Mouse (Mus musculus) kidney, adult 9 months (tissue): Measurements from ENCODE around the gene Nacc1.

Experiments used
- DNase-seq: peaks from one replicate; pipeline ENCODE4 v3.0.0; 2022

The Nacc1 gene

GRCm38 (mm10) chr8:84687705-84688100 is at the start of gene Nacc1:
Nacc1 (minus strand) TSS chr8:84687862.
- peak; percentile 87 for DNase-seq

- no peak for DNase-seq
Measured at GRCm38 (mm10) chr8:84736521-84736920, 48.9 kb upstream of the Nacc1 start.

DNA sequence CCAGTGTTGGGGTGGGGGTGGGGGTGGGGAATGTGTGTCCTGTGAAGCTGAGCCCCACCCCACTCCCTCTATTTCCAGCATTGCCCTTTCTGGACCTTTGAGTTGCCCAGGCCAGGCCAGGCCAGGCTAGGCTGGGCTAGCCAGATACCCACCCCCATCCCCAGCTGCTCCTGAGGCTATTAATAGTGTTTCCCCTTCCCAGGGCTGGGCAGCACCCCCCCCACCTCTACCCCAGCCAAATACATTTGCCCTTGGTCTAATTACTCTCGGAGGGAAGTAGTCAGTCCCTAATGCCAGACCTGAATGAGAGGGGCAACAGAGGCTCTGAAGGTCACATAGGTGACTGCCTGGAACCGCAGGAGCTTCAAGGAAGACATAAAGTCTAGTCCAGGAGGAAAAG is 47.9 kb upstream of the Nacc1 start:
- DNase-seq: no peak

DNA sequence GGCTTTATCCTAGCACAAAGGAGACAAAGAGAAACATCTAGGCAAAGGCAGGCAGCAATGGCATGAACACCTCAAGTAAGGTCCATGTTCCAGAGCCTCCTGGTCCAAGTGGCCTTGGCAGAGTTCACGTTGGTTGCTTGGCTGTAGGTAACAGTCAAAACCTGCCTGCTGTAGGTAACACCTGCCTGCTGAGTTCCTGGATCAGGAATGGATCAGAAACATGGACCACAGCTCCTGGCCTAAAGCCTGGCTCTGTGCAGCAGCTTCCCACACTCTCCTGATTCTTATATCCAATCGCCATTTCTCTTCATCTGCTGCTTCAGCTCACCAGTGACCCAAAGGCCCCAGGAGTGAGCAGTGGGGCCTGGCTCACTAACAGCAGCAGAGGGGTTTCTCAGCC is 47.0 kb upstream of the Nacc1 start:
- DNase-seq: no peak

DNA sequence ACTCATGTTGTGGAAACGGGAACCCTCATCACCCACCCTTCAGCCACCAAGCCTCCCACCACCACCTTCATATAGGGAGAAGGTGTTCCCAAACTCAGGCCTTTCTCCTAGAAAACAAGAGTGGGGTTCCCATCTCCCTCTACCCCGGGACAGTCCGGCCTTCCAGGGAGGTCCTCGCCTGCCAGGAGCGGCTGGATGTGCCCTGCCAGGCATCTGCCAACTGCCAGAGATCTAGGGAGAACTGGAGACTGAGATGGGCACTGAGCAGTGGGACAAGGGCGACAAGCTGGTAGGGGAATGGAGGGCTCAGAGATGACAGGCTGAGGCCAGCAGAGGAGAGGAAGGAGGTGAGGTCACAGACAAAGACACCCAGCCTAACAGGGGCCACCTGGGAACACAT is 46.3 kb upstream of the Nacc1 start:
- no peak for DNase-seq

GRCm38 (mm10) chr8:84732996-84733395 is 45.3 kb upstream of the Nacc1 start:
- no peak for DNase-seq

DNA sequence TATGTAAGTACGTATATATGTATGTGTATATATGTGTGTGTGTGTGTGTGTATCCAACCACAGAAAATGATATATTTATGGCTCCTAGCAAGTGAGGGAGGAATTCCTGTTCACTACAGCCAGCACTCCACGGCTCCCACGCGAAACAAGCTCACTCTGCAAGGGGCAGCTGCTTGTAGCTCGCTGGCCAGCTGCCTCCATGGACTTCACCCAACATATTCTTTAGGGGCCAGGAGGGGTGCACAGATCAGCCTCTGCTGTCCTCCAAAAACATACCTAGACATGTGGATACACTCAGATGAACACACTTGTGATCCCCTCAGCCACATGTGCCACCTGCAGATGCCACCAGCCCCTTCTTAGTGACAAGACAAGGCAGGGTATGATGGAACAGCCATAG is 44.9 kb upstream of the Nacc1 start:
- no peak for DNase-seq

- DNase-seq: no peak
Measured at GRCm38 (mm10) chr8:84731371-84732177, 43.9 kb upstream of the Nacc1 start.

GRCm38 (mm10) chr8:84730541-84731370 is 43.1 kb upstream of the Nacc1 start:
- DNase-seq: no peak

DNA sequence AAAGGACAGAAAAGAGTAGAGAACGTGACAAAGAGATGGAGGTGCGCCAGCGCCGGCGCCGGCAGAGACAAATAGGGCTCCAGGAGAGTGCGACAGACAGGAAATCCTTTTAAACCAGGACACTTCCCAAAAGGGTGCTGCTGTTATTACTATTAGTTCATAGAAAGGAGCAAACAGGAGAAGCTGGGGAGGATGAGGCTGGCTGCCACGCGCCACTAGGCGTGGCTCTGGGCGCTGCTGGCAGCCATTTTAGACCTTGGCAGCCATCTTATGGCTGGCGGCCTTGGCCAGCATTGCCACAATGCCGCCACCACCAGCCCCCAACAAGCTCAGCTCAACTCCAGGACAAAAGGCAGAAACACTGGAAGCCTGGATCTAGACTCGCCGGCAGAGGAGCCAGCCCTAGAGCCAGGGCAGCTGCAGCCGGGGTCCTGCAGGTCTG is 42.3 kb upstream of the Nacc1 start:
- peak; percentile 61 for DNase-seq

- no peak for DNase-seq
Measured at GRCm38 (mm10) chr8:84728474-84728873, 40.8 kb upstream of the Nacc1 start.

DNA sequence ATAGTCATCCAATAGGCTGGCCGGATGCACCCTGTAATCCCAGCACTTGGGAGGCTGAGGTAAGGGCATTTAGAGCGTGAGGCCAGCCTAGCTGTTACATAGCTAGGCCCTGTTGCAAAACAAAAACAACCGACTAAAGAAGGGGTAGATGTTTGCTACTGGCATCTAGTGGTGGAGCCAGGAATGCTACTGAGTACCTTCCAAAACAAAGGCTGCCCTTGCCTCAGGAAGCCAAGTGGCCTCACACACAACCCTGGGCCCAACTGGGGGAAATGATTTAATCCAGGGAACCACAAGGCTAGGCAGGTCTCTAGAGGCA is 38.2 kb upstream of the Nacc1 start:
- peak; percentile 71 for DNase-seq

- DNase-seq: no peak
Measured at GRCm38 (mm10) chr8:84725246-84725940, 37.7 kb upstream of the Nacc1 start.

DNA sequence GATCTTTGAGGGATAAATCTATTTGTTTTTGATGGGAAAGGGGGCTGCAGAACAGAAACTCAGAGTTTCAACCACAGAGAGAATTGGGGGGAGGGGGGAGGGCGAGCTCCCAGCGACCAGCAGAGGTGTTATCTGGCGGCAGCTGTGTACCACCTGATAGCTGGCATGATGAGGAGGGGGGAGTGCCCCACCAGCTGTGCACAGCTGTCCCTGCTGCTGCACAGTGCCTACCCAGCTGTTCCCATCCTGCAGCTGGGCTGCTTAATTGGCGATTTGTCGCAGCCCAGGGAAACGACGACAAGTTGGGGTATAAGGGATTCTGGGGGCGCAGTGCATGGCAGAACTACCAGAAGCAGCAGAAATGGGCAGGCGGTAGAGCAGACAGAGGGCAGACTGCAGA is 37.0 kb upstream of the Nacc1 start:
- no peak for DNase-seq

- peak; percentile 57 for DNase-seq
Measured at GRCm38 (mm10) chr8:84723571-84723900, 35.9 kb upstream of the Nacc1 start.

DNA sequence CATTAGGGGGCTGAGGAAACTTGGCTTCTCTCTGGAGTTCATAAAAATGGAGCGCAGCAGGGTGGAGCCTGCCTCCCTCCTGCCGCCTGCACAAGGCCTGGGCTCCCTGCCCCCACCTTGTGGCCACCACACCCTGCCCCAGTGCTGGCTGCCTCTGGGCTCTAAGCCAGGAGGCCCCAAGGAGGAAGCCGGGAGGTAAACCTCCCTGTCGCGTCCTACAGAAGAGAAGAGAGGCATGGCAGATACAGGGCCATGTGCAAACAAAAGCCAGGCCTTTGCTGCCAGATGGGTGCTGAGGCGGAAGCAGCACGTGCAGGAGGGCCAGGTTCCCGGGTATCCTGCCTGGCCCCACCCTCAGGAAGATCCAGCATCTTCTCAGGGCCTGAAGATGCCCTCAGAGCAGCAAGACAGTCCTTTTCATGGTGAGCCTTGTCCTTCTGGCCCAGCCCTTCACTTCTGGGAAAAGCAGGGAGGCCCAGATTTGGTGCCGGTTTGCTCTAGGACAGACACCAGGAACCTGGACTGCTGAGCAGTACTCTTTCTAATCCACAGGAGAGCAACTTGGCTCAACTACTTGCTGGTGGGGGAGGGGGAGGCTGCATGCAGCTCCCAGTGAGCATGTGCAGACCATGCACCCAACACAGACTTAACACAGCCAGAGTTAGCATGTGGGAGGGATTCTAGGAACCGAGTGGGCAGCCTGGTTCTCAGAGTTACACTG is 35.3 kb upstream of the Nacc1 start, which contains the start of gene G430095P16Rik:
Gene G430095P16Rik, plus strand, starts transcription at position 158 of the 721 bp plus-strand sequence.
- peak; percentile 74 for DNase-seq

DNA sequence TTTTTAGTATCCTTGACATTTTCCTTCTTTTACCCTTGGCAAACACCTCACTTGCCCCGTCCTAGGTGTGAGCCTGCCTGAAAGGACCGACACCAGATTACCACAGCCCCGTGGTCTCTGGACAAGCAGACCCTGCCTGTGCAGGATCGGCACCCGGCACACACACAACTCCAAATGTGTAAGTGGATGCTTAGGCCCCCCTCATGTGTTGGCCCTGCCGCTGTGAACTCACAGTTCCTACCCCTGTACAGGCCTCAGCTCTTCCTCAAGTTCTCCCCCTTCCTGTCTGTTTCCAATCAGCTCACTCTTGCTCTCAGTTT is 34.8 kb upstream of the Nacc1 start:
- no peak for DNase-seq

DNA sequence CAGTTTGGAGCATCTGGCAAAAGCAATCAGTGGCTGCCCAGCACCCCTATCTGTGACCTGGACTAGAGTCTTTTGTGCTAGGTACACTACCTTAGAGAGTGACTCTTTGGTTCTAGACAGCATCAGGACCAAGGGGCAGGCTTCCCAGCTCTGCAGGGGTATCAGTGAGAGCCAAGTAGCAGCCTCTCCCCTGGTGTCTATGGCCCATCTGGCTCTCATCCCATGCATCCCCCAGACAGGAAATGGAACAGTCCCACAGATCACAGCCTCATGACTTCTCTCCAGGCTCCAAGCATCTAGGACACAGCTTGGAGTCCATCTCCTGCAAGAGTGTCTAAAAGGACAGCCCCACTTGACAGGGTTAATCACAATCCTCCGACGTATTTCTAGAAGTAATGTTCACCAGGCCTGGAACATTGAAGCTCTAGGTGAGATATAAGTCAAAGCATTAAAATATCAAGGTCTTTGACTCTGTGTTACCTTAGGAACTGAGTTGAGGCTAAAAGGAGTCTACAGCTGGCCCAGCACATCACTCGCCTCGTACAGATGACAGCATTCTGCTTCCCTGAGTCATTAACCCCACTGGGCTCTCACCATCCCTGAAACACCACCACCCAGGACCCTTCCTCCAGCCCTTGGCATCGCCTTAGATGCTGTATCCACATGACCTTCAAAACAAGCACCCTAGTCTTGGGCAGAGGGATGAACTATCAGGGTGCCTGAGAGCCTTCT is 31.5 kb upstream of the Nacc1 start:
- no peak for DNase-seq

- no peak for DNase-seq
Measured at GRCm38 (mm10) chr8:84718476-84718875, 30.8 kb upstream of the Nacc1 start.

- no peak for DNase-seq
Measured at GRCm38 (mm10) chr8:84716790-84717189, 29.1 kb upstream of the Nacc1 start.

DNA sequence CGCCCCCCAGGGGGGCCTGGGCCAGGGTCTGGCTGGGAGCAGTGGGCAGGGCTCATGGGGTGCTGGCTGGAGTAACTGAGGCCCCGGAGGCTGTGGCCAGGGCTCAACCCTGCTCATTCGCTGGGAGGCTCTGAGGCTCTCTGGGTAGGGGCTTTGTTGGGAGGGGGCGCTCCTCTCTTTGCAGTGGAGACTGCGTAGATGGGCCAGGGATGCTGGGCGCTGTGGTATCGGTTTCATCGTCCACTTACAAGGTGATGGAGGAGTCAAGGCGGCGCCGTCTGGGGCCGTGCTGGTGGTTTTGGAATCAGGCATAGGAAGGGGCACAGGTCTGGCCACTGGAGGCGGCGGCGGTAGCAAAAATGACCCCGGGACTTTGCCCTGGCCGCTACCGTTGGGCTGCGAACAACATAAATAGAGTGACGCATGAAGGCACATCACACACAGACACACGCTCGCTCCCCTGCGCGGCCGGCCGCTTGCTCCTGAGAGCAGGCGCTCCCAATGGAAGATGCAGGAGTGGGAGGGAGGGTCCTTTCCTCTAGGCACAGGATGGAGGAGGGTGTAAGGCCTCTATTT is 28.3 kb upstream of the Nacc1 start:
- no peak for DNase-seq

- DNase-seq: no peak
Measured at GRCm38 (mm10) chr8:84714161-84714560, 26.5 kb upstream of the Nacc1 start.
